Mouse (Mus musculus): Measurements from ENCODE around the gene Klhl6. TPM values are rescaled to one million over a fixed set of nuclear protein-coding genes. Genes with fewer than 3 reads are reported as not detected.
"Not testable (repeated sequence)": the region's sequence is repeated elsewhere in the genome, so short reads cannot be mapped to it uniquely, and the experiment has no call there.

Klhl6 gene
- polyA plus RNA-seq (2012; ENCODE audit: insufficient read depth, insufficient read length, missing spikeins) = 47.2 and 50.7 TPM in 2 replicates

DNA sequence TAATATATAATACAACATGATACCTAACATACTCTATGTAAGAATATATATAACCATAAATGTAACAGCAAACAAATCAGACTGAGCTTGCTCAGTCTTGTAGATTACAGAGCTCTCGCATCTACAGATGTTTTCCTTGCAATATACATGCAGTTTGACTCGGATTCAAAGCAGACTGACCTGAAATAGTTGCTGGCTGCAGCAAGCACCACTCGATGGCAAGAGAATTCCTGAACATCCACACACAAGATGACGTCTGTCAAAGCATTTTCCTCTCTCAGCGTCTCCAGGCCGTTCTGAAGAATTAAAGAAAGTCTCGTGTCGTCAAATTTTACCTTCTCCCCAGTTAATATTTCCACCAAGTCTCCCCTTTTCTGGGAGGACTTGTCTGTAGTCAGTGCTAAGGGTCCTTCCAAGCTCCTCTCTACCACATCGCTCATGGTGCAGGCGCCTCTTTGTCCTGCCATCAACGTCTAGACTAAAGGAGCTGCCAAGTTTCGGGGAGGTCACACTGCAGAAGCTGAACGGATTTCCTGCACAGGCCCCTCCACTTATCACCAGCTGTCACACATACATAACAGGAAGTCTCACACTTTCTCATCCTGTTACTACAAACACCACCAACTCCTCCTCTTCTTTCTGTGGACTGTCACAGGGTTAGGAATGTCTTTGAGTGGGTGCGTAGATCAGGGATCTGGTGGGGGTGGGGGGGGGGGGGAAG is at the start of gene Klhl6:
TSS of gene Klhl6 (minus strand) at position 501 of the 721 bp plus-strand sequence.
- TF ChIP-seq CTCF (IDR thresholded peaks at IDR 0.05; ENCODE audit: low read depth, low read length) = no peak
- TF ChIP-seq POLR2A (IDR thresholded peaks at IDR 0.05; ENCODE audit: borderline replicate concordance, low read depth, low read length) = no peak
- Histone ChIP-seq H3K4me1 (ENCODE audit: control insufficient read depth, insufficient read depth, low read length) (peaks cover 20% of the 10 kb centered on the region), H3K4me3 (ENCODE audit: insufficient read depth, low read length) (peak within 1 kb of the TSS; percentile 63), H3K27ac (ENCODE audit: insufficient read depth, low read depth, low read length) (peak within 1 kb of the TSS; percentile 60)

DNA sequence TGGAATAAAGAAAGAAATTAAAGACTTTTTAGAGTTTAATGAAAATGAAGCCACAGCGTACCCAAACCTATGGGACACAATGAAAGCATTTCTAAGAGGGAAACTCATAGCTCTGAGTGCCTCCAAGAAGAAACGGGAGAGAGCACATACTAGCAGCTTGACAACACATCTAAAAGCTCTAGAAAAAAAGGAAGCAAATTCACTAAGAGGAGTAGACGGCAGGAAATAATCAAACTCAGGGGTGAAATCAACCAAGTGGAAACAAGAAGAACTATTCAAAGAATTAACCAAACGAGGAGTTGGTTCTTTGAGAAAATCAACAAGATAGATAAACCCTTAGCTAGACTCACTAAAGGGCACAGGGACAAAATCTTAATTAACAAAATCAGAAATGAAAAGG is 44.4 kb upstream of the Klhl6 start:
- not testable (repeated sequence) for H3K4me1 ChIP-seq (ENCODE audit: control insufficient read depth, insufficient read depth, low read length); H3K27ac ChIP-seq (ENCODE audit: insufficient read depth, low read depth, low read length); H3K4me3 ChIP-seq (ENCODE audit: insufficient read depth, low read length)

DNA sequence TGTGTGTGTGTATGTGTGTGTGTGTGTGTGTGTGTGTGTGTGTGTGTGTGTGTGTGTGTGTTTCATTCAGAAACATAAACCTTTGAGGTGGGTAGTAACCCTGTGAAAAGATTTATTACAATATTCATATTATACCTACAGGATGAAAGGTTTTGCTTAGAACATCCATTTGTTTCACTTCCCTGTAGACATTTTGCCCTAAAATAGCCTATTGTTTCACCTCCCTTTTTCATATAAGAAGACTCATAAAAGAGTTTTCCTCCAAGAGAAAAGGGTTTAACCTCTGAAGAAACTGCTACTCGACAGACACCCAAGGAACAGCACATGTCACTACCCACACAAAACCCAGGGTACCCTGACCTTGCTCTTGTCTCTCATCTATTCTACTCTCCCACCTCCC is 40.0 kb upstream of the Klhl6 start:
- no peak overlapping the region for H3K27ac ChIP-seq (ENCODE audit: insufficient read depth, low read depth, low read length)
- H3K4me1 ChIP-seq (ENCODE audit: control insufficient read depth, insufficient read depth, low read length) = peaks cover 9% of the 10 kb centered on the region
- TF ChIP-seq POLR2A (IDR thresholded peaks at IDR 0.05; ENCODE audit: borderline replicate concordance, low read depth, low read length) (no peak), CTCF (IDR thresholded peaks at IDR 0.05; ENCODE audit: low read depth, low read length) (no peak)
- H3K4me3 ChIP-seq (ENCODE audit: insufficient read depth, low read length) = no peak overlapping the region

DNA sequence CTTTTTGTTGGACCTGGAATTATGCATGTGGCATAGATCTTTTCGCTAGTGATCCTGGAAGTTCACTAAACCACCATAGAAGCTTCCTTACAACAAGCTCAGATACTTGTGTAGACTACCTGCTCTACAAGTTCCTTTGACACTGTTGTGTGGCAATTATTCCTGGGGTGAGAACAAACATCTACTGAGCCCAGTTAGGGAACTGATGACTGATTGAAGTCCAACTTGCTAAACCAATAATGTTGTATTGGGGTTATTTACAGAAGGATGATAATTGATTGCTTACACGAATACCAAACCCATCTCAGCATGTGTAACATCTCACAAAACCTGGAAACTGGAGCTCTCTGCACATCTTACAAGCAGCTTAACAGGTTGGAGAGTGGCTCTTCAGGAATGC is 39.0 kb upstream of the Klhl6 start:
- H3K27ac ChIP-seq (ENCODE audit: insufficient read depth, low read depth, low read length) = no peak overlapping the region
- peaks cover 9% of the 10 kb centered on the region for H3K4me1 ChIP-seq (ENCODE audit: control insufficient read depth, insufficient read depth, low read length)
- TF ChIP-seq POLR2A (IDR thresholded peaks at IDR 0.05; ENCODE audit: borderline replicate concordance, low read depth, low read length) (no peak), CTCF (IDR thresholded peaks at IDR 0.05; ENCODE audit: low read depth, low read length) (no peak)
- no peak overlapping the region for H3K4me3 ChIP-seq (ENCODE audit: insufficient read depth, low read length)

DNA sequence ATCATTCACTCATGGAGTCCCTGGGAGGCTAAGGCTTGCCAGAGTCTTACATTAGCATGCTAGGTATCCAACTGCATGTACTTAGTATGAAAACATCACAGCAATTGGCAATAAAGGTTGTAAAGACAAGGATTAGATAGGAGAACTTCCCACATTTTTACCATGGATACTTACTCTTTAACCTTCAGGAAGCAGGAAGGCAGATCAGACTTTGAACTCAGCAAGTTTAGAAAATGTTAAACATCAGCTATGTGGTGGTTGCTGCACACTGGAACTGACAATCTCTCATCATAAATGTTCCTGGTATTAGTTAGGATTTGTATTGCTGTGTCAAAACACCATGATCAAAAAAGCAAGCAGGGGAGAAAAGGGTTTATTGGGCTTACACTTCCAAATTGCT is 29.8 kb upstream of the Klhl6 start:
- 0 out of 2 replicates have a peak, but pooled peaks cover 2% of the 10 kb centered on the region for H3K4me1 ChIP-seq (ENCODE audit: control insufficient read depth, insufficient read depth, low read length)
- TF ChIP-seq POLR2A (IDR thresholded peaks at IDR 0.05; ENCODE audit: borderline replicate concordance, low read depth, low read length) (no peak), CTCF (IDR thresholded peaks at IDR 0.05; ENCODE audit: low read depth, low read length) (no peak)
- no peak overlapping the region for H3K27ac ChIP-seq (ENCODE audit: insufficient read depth, low read depth, low read length)
- H3K4me3 ChIP-seq (ENCODE audit: insufficient read depth, low read length) = no peak overlapping the region

DNA sequence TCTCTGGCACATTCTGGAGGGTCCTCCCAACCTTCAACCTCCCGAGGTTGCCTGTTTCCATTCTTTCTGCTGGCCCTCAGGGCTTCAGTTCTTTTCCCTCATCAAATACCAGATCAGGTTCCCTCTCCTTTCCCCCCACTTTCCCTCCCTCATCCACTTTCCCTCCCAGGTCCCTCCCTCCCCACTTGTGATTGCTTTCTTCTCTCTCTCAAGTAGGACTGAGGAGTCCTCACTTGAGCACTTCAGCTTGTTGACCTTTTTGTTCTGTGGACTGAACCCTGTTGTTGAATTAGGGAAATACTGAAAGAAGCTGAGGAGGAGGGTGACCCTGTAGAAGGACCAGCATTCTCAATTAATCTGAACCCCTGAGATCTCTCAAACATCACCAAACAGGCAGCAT is 23.2 kb upstream of the Klhl6 start:
- H3K27ac ChIP-seq (ENCODE audit: insufficient read depth, low read depth, low read length) = no peak overlapping the region
- H3K4me3 ChIP-seq (ENCODE audit: insufficient read depth, low read length) = no peak overlapping the region
- H3K4me1 ChIP-seq (ENCODE audit: control insufficient read depth, insufficient read depth, low read length) = no peaks in the 10 kb centered on the region
- TF ChIP-seq CTCF (IDR thresholded peaks at IDR 0.05; ENCODE audit: low read depth, low read length) (no peak), POLR2A (IDR thresholded peaks at IDR 0.05; ENCODE audit: borderline replicate concordance, low read depth, low read length) (no peak)

DNA sequence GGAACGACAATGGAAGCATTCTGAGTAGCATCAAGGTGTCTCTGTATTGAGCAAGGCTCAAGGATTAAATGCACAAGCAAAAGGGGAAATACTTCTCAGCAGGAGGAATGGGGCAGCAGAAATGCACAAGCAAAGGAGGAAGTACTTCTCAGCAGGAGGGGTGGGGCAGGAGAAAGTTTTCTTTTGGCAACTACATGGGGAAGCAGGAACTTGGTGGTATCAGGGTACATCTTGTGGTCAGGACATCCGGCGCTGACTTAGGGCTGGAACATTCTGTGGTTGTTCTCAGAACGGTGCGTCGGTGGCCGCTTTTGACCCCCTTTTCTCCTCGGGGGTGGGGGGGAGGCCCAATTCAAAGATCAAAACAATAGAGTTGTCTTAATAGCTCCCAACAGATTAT is 17.4 kb upstream of the Klhl6 start:
- not testable (repeated sequence) for H3K4me3 ChIP-seq (ENCODE audit: insufficient read depth, low read length); H3K4me1 ChIP-seq (ENCODE audit: control insufficient read depth, insufficient read depth, low read length); H3K27ac ChIP-seq (ENCODE audit: insufficient read depth, low read depth, low read length)

DNA sequence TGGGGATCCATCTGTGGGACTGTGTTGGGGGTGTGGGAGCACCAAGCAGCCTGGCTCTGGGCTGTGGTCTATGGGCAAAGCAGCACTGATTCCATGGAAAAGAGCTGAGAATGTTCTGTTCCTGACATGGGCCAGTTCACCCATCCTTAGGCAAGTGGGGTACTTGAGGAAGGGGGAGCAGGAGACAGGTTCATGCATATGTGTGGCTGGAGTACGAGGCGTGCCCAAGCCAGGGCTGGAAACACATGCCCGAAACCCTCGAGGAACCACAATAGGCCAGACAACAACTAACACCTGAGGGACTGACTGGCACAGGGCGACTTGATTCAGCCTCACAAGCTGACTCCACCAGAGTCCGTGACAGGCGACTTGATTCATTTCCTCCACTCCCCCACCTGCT is 14.8 kb upstream of the Klhl6 start:
- H3K4me3 ChIP-seq (ENCODE audit: insufficient read depth, low read length) = no peak overlapping the region
- TF ChIP-seq CTCF (IDR thresholded peaks at IDR 0.05; ENCODE audit: low read depth, low read length) (no peak), POLR2A (IDR thresholded peaks at IDR 0.05; ENCODE audit: borderline replicate concordance, low read depth, low read length) (no peak)
- peaks cover 9% of the 10 kb centered on the region for H3K4me1 ChIP-seq (ENCODE audit: control insufficient read depth, insufficient read depth, low read length)

DNA sequence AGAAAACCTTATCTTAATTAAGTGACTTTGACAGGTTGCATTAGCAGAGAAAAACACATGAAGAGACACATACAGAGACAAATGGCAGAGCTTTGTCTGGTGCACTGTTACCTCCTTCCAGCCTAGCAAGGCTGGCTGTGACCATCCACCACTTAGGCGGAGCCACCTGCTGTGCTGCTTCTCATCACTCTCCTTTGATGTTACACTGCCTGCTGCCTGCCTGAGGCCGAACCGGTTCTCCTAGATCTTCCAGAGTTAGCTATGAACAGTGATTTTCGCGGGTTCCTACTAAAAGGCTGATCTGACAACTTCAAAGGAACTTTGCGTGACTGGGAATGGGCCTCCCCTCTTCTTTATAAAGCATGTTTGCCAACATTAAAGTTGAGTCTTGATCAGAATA is 14.1 kb upstream of the Klhl6 start:
- not testable (repeated sequence) for H3K4me3 ChIP-seq (ENCODE audit: insufficient read depth, low read length); H3K27ac ChIP-seq (ENCODE audit: insufficient read depth, low read depth, low read length); H3K4me1 ChIP-seq (ENCODE audit: control insufficient read depth, insufficient read depth, low read length)

More for the DNA sequence above, 14.8 kb upstream of the Klhl6 start:
- H3K27ac ChIP-seq (ENCODE audit: insufficient read depth, low read depth, low read length) = no peak overlapping the region

DNA sequence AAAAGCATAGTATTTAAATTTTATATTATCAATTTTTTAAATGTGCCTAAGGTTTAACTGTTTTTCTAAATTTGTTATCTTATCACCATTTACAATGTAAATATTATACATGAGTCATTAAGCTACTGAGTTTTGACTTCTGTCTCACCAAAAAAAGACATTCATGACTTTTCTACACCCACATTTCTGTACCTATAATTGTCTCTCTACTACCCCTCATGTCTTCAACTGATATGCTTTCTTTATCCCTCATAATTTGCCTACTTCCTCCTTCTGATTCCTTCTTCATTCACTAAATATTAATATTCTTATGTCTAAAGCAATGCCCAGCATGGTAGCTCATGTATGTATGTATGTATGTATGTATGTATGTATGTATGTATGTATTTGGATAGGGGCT is 13.0 kb upstream of the Klhl6 start:
- Histone ChIP-seq H3K4me1 (ENCODE audit: control insufficient read depth, insufficient read depth, low read length) (peaks cover 9% of the 10 kb centered on the region), H3K27ac (ENCODE audit: insufficient read depth, low read depth, low read length) (no peak overlapping the region)
- TF ChIP-seq CTCF (IDR thresholded peaks at IDR 0.05; ENCODE audit: low read depth, low read length) = no peak
- TF ChIP-seq POLR2A (IDR thresholded peaks at IDR 0.05; ENCODE audit: borderline replicate concordance, low read depth, low read length) = no peak

DNA sequence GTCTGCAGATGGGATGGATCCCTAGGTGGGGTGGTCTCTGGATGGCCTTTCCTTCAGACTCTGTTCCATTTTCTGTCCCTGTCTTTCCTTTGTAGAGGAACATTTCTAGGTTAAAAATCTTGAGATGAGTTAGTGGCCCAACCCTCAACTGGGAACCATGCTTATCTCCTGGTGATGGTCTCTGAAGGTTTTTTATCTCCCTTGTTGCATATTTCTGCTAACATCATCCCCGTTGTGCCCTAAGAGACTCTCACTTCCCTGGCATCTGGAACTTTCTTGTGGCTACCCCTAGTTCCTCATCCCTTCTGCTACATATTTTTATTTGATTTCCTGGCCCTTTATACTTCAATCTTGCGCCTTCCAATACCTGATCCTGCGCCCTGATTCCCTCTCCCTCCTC is 10.4 kb upstream of the Klhl6 start:
- TF ChIP-seq CTCF (IDR thresholded peaks at IDR 0.05; ENCODE audit: low read depth, low read length) = no peak
- TF ChIP-seq POLR2A (IDR thresholded peaks at IDR 0.05; ENCODE audit: borderline replicate concordance, low read depth, low read length) = no peak
- Histone ChIP-seq H3K4me3 (ENCODE audit: insufficient read depth, low read length) (no peak overlapping the region), H3K27ac (ENCODE audit: insufficient read depth, low read depth, low read length) (no peak overlapping the region), H3K4me1 (ENCODE audit: control insufficient read depth, insufficient read depth, low read length) (peaks cover 7% of the 10 kb centered on the region)

More for the DNA sequence above, 13.0 kb upstream of the Klhl6 start:
- H3K4me3 ChIP-seq (ENCODE audit: insufficient read depth, low read length) = no peak overlapping the region
